8 mouse cellular contexts compared by ENCODE assay signal in genomic region chr16:8470603-8471481, GRCm38 (mm10). TPM values are rescaled to one million over a fixed set of nuclear protein-coding genes. Genes with fewer than 3 reads are reported as not detected.
DNase-seq lines count a peak whose midpoint lies in the region; ATAC-seq and TF ChIP-seq lines count a peak whose summit lies in the region.

Gene Mettl22, plus strand, starts transcription at chr16:8470788.

- peak within 1 kb of the TSS; percentile 81 for H3K9ac ChIP-seq in ES-Bruce4 (ENCODE audit: low read depth, poor library complexity, severe bottlenecking)
- peak within 1 kb of the TSS; percentile 82 for H3K9ac ChIP-seq in forebrain, embryonic 13.5 days
- peak within 1 kb of the TSS; percentile 67 for H3K9ac ChIP-seq in liver, postnatal 0 days (replicated peaks)
- peak within 1 kb of the TSS; percentile 65 for H3K9ac ChIP-seq in neural tube, embryonic 14.5 days (replicated peaks; ENCODE audit: low read depth, low read length)

- H3K4me2 ChIP-seq in forebrain, embryonic 13.5 days, result peak within 1 kb of the TSS; percentile 86
- peak within 1 kb of the TSS; percentile 96 for H3K4me2 ChIP-seq in liver, postnatal 0 days (ENCODE audit: low read depth, low read length)
- peak within 1 kb of the TSS; percentile 72 for H3K4me2 ChIP-seq in neural tube, embryonic 14.5 days (ENCODE audit: low read depth, low read length)

- TF ChIP-seq POLR2A in ES-Bruce4 (IDR thresholded peaks at IDR 0.05; ENCODE audit: insufficient read depth, low read length), result peak; percentile 65

- peak; percentile 92 to 93 for DNase-seq in heart, postnatal 10 days
- peak; percentile 67 for DNase-seq in large intestine, adult 2 months (ENCODE audit: low read depth, low spot score)
- DNase-seq in liver, postnatal 0 days, result peak; percentile 91
- peak; percentile 93 for DNase-seq in testis, postnatal 10 days (ENCODE audit: low spot score)

- TF ChIP-seq EP300 in ES-Bruce4 (IDR thresholded peaks at IDR 0.05; ENCODE audit: insufficient read depth, low read depth, low read length), result no peak
- no peak for TF ChIP-seq EP300 in liver, postnatal 0 days (IDR thresholded peaks at IDR 0.05; ENCODE audit: low read depth)

- H3K27ac ChIP-seq in ES-Bruce4 (ENCODE audit: insufficient read depth, low read length), result peak within 1 kb of the TSS; percentile 8; the same call in 1 of the 2 replicates
- H3K27ac ChIP-seq in forebrain, embryonic 13.5 days, result no peak within 1 kb of the TSS; the same call in 1 of the 2 replicates
- H3K27ac ChIP-seq in liver, postnatal 0 days (ENCODE audit: low read depth), result peak within 1 kb of the TSS; percentile 75
- H3K27ac ChIP-seq in neural tube, embryonic 14.5 days (ENCODE audit: low read depth, low read length), result peak within 1 kb of the TSS; percentile 70

- H3K4me1 ChIP-seq in ES-Bruce4 (ENCODE audit: control insufficient read depth, insufficient read depth, low read length), result no peaks in the 10 kb centered on the region
- peaks cover 11% of the 10 kb centered on the region for H3K4me1 ChIP-seq in forebrain, embryonic 13.5 days
- peaks cover 7% of the 10 kb centered on the region; the same call in 1 of the 2 replicates for H3K4me1 ChIP-seq in liver, postnatal 0 days (ENCODE audit: insufficient read depth)
- H3K4me1 ChIP-seq in neural tube, embryonic 14.5 days (ENCODE audit: control insufficient read depth, insufficient read depth, low read length), result 0 out of 2 replicates have a peak, but pooled peaks cover 4% of the 10 kb centered on the region

- TF ChIP-seq CTCF in ES-Bruce4 (IDR thresholded peaks at IDR 0.05; ENCODE audit: low read depth, low read length), result no peak
- TF ChIP-seq CTCF in liver, postnatal 0 days (IDR thresholded peaks at IDR 0.05; ENCODE audit: low read depth), result peak; percentile 20; the same call in 1 of the 2 replicates

- ATAC-seq in cerebellum, adult (ENCODE audit: insufficient number of reproducible peaks, low FRiP score, low TSS enrichment), result peak; percentile 97
- peak; percentile 97 for ATAC-seq in forebrain, embryonic 13.5 days
- ATAC-seq in liver, postnatal 0 days, result peak; percentile 99
- peak; percentile 98 for ATAC-seq in neural tube, embryonic 14.5 days (ENCODE audit: low read depth)

- under 1% methylated on average over 48 of the region's 48 CpGs for WGBS in forebrain, embryonic 13.5 days
- 1% methylated on average over 48 of the region's 48 CpGs for WGBS in large intestine, adult 2 months
- under 1% methylated on average over 45 of the region's 48 CpGs for WGBS in liver, postnatal 0 days (ENCODE audit: insufficient replicate concordance)
- under 1% methylated on average over 48 of the region's 48 CpGs for WGBS in neural tube, embryonic 14.5 days

- H3K9me3 ChIP-seq in ES-Bruce4 (replicated peaks; ENCODE audit: control insufficient read depth, insufficient read depth, low read length, poor library complexity, severe bottlenecking), result no peaks in the 10 kb centered on the region
- no peaks in the 10 kb centered on the region for H3K9me3 ChIP-seq in forebrain, embryonic 13.5 days (replicated peaks)
- H3K9me3 ChIP-seq in liver, postnatal 0 days (ENCODE audit: low read length), result no peaks in the 10 kb centered on the region
- no peaks in the 10 kb centered on the region for H3K9me3 ChIP-seq in neural tube, embryonic 14.5 days (ENCODE audit: control insufficient read depth, low read length)

- peak within 1 kb of the TSS; percentile 95 for H3K4me3 ChIP-seq in ES-Bruce4 (ENCODE audit: low read depth, low read length)
- peak within 1 kb of the TSS; percentile 72 for H3K4me3 ChIP-seq in forebrain, embryonic 13.5 days
- H3K4me3 ChIP-seq in liver, postnatal 0 days (ENCODE audit: low read depth, low read length), result peak within 1 kb of the TSS; percentile 61
- H3K4me3 ChIP-seq in neural tube, embryonic 14.5 days (ENCODE audit: low read depth, low read length), result peak within 1 kb of the TSS; percentile 67

- H3K27me3 ChIP-seq in ES-Bruce4 (ENCODE audit: control insufficient read depth, insufficient read depth, low read length, poor library complexity, severe bottlenecking), result no peaks in the 10 kb centered on the region
- no peaks in the 10 kb centered on the region for H3K27me3 ChIP-seq in forebrain, embryonic 13.5 days
- 0 out of 2 replicates have a peak, but pooled peaks cover 2% of the 10 kb centered on the region for H3K27me3 ChIP-seq in liver, postnatal 0 days (ENCODE audit: insufficient read depth, low read length)
- H3K27me3 ChIP-seq in neural tube, embryonic 14.5 days (ENCODE audit: control insufficient read depth, insufficient read depth, low read length), result no peaks in the 10 kb centered on the region

- H3K36me3 ChIP-seq in ES-Bruce4 (ENCODE audit: control insufficient read depth, insufficient read depth, low read length, poor library complexity, severe bottlenecking), result no peaks in the 10 kb centered on the region
- no peaks in the 10 kb centered on the region for H3K36me3 ChIP-seq in forebrain, embryonic 13.5 days (ENCODE audit: poor library complexity, severe bottlenecking)
- H3K36me3 ChIP-seq in liver, postnatal 0 days (replicated peaks; ENCODE audit: insufficient read depth, low read length), result no peaks in the 10 kb centered on the region
- no peaks in the 10 kb centered on the region for H3K36me3 ChIP-seq in neural tube, embryonic 14.5 days (ENCODE audit: control insufficient read depth, insufficient read depth, low read length)

- intact Hi-C loops in heart, postnatal 10 days (cut with DNase I), result loop anchor here (5.0 kb wide), 1 partner anchor 59 kb away; no protein-coding TSS in a partner anchor

RNA-seq across cellular contexts. Expression of gene Mettl22, which starts in this region (rescaled TPM):
- polyA plus RNA-seq in ES-Bruce4 (2011; ENCODE audit: insufficient read depth, insufficient read length, low read depth, missing spikeins), result 12.4 and 17.2 TPM in 2 replicates
- 28.9 and 31.6 TPM in 2 replicates for polyA plus RNA-seq in forebrain, embryonic 13.5 days (2015; fragmentation: Nextera tagmentation; extraction: Ambion mirVana)
- total RNA-seq in heart, postnatal 10 days (2021), result 10 to 100 TPM; 28.2 to 30.0 TPM
- polyA plus RNA-seq in large intestine, adult 2 months (2012; rRNA removed), result 10.4 and 12.2 TPM in 2 replicates
- 6.6 and 6.7 TPM in 2 replicates for polyA plus RNA-seq in liver, postnatal 0 days (2015; fragmentation: Nextera tagmentation; extraction: Ambion mirVana)
- polyA plus RNA-seq in neural tube, embryonic 14.5 days (2014; fragmentation: Nextera tagmentation; extraction: Ambion mirVana), result 48.4 and 63.4 TPM in 2 replicates
